Mouse (Mus musculus) gonadal fat pad, adult 2 months (tissue): ENCODE results near the gene Duoxa2. TPM values are rescaled to one million over a fixed set of nuclear protein-coding genes. Genes with fewer than 3 reads are reported as not detected.

ENCODE experiments used
- DNase-seq: peaks from one replicate; pipeline ENCODE4 v3.0.0-alpha.2; 2012; ENCODE audit warnings: low read depth
- polyA plus RNA-seq: library from polyadenylated mRNA; depleted of rRNA; stranded (reverse); fragments of >200 nt; gene quantifications from 2 replicates; pipeline ENCODE4 v1.2.3, GENCODE M21; 2012; rRNA removed

Duoxa2 gene
- 0.30 and 0.32 TPM in 2 replicates for polyA plus RNA-seq

- DNase-seq, result no peak
Observed at GRCm38 (mm10) chr2:122298596-122299490, at the start of gene Duoxa2. Duoxa2 (plus strand) TSS chr2:122298900.

GRCm38 (mm10) chr2:122255997-122256396, 42.7 kb upstream of the Duoxa2 start:
- DNase-seq, result no peak

- no peak for DNase-seq
Observed at GRCm38 (mm10) chr2:122260729-122261128, 38.0 kb upstream of the Duoxa2 start.

GRCm38 (mm10) chr2:122264690-122265089, 34.0 kb upstream of the Duoxa2 start:
- DNase-seq, result no peak

- DNase-seq, result no peak
Observed at GRCm38 (mm10) chr2:122266407-122267193, 32.1 kb upstream of the Duoxa2 start.

GRCm38 (mm10) chr2:122278769-122279168, 19.9 kb upstream of the Duoxa2 start:
- no peak for DNase-seq

- no peak for DNase-seq
Observed at GRCm38 (mm10) chr2:122284091-122284490, 14.6 kb upstream of the Duoxa2 start.

GRCm38 (mm10) chr2:122286137-122286536, 12.6 kb upstream of the Duoxa2 start:
- no peak for DNase-seq

GRCm38 (mm10) chr2:122294916-122295315, 3.8 kb upstream of the Duoxa2 start:
- no peak for DNase-seq

- DNase-seq, result no peak
Observed at GRCm38 (mm10) chr2:122297271-122298095, 1.2 kb upstream of the Duoxa2 start.

GRCm38 (mm10) chr2:122298096-122298499, 602 bp upstream of the Duoxa2 start, which contains the start of gene Duox2:
Duox2 (minus strand) TSS chr2:122298449.
- no peak for DNase-seq

- no peak for DNase-seq
Observed at GRCm38 (mm10) chr2:122299911-122300655, 1.4 kb downstream of the Duoxa2 start.

- DNase-seq, result no peak
Observed at GRCm38 (mm10) chr2:122300656-122301020, 1.9 kb downstream of the Duoxa2 start.

GRCm38 (mm10) chr2:122301081-122301920, 2.6 kb downstream of the Duoxa2 start:
- no peak for DNase-seq

GRCm38 (mm10) chr2:122301921-122302573, 3.3 kb downstream of the Duoxa2 start:
- no peak for DNase-seq

- no peak for DNase-seq
Observed at GRCm38 (mm10) chr2:122302574-122303241, 4.0 kb downstream of the Duoxa2 start.

- DNase-seq, result no peak
Observed at GRCm38 (mm10) chr2:122304544-122304943, 5.8 kb downstream of the Duoxa2 start.

GRCm38 (mm10) chr2:122305097-122305892, 6.6 kb downstream of the Duoxa2 start:
- no peak for DNase-seq
